Mouse (Mus musculus) lung, postnatal 36 days (tissue): ENCODE measurements around the gene Sec22b.

Experiments used
- DNase-seq: peaks from one replicate; pipeline ENCODE4 v3.0.0; 2022; ENCODE audit warnings: mixed read lengths

The Sec22b gene

DNA sequence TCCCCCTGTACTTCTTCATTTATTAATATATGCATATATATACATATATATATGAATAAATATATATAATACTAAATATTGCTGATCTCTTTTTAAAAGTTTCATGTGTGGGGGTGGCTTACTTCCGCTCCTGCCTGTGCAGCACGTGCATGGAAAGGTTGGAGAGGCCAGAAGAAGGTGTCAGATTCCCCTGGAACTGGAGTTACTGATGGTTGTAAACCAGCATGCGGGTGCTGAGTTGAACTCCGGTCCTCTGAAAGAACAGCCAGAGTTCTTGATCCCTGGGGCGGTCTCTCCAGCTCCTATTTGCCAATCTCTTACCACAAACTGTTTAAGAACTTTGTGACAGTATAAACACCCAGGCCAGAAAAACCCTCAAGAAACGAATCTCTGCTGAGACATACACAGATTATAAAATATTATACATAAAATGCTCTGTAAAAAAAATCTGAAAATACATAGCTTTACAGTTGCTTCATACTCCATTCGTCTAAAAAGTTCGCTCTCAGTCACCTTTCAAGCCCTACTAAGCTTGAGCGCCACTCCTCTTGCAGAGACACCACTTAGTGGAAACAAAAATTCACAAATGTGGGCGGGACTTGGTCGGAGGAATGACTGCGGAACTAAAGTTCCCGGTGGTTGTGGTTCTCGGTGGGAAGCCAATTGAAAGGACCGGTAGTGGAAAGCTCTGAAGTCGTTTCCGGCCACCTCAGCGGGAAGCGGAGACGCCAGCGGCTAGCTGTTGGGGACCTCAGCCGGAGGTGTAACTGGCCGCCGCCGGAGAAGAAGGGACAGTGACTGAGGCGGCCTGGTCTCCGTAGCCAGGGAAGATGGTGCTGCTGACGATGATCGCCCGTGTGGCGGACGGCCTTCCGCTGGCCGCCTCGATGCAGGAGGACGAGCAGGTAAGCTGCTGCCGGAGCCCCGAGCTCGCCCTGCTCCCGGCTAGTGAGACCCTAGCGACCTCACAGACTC is at the start of gene Sec22b:
TSS of gene Sec22b (plus strand) at position 675 of the 975 bp plus-strand sequence.
- DNase-seq: peak; percentile 95

GRCm38 (mm10) chr3:97851803-97852202 is 49.2 kb upstream of the Sec22b start:
- no peak for DNase-seq

DNA sequence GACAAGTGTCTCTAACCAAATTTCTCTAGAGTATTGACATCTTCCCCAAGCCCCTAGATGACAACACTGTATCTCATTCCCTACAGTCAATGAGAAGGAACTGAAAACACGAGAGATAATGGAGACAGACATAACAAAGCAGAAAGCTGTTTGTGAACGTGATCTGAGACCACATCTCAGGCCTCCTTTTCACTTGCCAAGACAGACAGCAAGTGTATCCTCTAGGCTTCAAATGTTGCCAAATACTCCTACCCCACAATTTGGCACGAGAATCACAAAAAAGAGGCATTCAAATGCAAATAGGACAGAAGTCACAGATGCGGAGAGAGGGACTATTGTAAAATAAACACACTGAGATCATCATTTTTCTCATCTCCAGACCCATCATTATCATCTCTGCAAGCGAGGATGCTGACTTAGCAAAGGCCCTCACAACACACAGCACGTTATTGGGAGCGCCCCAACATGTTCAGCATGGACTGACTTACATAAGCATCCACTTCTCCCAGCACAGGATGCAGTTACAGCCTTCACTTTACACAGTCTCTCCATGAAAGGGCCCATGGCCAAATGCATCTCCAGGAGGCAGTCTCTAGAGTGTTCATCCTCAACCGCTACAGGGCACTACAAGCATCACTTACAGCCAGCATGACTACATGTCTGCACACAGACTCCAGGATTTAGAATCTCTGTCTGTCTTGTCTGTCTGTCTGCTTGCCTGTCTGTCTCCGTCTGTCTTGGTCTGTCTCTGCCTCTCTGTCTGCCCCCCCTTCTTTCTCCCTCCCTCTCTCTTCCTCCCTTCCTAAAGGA is 46.2 kb upstream of the Sec22b start:
- no peak for DNase-seq

- DNase-seq: no peak
Measured at GRCm38 (mm10) chr3:97859400-97859799, 41.6 kb upstream of the Sec22b start.

DNA sequence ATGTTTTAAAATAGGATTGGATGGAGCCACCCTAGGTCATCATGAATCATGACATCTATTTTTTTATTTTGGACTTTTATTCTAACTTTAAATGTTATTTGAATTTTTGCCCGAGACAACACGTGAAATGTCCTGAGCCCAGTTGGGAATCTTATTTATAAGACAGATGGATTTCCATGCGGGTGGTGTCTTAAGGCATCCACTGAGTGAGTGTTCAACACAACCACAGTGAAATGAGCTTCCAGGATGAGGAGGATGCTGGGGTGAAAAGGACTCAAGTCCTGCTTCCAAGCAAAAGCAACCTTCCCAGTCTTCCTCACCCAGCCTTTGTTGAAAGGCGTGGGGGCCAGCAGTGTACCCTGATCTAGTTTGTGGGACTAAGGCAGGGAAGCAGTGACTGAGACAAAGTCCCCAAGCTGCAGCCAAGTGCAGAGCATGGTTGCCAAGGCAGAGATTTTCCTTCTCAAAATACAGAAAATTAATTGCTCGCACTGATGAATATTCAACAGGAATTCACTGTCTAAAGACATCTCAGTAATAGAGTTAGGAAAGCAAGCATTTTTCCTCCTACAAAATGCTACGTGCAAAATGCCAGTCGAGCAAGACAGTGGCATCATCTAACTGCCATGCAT is 40.1 kb upstream of the Sec22b start:
- no peak for DNase-seq

- no peak for DNase-seq
Measured at GRCm38 (mm10) chr3:97866696-97867095, 34.3 kb upstream of the Sec22b start.

DNA sequence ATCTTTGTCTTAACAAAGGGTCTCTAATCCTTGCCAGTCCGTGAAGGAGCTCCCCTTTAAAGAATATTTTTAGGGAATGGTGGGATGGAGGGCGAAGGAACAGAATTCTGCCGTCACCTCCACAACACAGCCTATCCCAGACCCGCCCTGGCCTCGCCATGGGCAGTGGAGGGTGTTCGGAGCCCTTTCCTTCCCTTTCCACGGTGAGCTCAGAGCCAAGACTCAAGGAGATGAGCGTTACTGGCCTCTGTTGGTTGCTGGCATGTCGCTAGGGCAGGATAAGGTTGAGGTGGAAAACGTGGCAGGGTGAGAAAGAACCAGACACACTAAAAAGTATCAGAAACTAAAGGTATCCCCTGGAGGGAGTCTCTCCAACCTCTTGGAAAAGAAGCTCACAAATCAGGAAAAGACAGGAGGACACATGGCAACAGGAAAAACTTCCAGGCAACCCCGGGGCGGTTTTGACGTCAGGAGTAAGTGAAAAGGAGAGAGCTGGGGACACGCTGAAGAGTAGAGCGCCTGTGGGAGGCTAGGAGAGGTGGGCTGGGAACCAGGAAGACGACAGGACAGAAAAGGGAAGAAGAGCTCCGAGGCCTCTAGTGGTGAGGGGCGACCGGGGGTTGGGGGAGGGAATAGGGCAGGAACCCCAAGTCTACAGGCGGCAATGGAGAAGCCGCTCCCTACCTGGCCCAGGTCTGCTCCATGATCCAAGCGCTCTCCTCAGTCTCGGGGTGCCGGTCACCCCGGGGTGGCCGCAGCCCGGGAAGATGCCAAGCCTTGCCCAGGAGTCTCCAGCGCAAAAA is 33.6 kb upstream of the Sec22b start:
- no peak for DNase-seq

DNA sequence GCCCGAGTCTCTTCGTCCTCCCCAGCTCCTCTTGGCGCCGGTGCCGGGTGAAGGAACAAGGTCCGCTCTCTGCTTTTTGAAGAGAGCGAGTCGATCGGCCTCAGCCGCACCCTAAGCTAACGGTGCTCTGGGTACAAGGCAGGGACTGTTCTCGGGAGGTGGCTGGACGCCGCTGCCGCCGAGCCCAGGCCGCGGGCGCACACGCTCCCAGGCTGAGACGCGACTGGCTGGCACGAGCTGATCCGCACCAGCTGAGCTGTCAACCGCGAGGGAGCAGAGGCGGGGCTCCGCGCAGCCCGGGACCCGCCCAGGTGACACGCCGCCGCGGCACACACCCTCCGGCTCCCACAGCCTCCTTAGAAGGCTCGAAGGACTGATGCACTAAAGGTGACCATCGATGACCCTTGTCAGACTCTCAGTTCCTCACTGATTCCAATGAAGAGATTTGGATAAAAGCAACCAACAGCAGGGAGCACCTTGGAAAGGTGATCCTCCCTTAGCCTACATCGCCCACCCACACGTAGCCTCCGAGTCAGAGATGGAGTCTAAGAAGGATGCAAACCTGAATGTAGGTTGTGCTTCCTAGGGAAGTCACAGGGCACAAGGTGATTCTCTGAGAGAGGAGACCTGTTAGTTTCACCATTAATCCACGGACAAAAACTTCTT is 32.8 kb upstream of the Sec22b start:
- DNase-seq: peak; percentile 69

- DNase-seq: no peak
Measured at GRCm38 (mm10) chr3:97868733-97869132, 32.3 kb upstream of the Sec22b start.

DNA sequence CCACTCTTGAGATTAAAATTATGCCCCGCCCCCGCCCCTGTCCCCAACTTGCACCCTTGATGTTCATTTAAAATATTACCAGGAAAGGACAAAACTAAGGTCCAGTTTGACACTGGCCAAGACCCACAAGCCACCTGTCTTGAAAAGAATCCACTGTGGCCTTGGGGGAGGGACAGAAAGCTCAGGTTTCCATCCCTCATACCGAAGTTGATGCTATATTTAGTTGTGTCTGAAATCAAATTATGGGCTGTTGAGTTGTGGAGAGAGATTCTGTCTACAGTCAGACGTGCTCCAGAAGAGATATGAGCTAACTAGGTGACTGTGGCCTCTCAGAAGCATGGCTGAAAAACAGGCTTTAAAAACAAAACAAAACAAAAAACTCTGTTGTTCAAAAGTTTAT is 31.3 kb upstream of the Sec22b start:
- no peak for DNase-seq

DNA sequence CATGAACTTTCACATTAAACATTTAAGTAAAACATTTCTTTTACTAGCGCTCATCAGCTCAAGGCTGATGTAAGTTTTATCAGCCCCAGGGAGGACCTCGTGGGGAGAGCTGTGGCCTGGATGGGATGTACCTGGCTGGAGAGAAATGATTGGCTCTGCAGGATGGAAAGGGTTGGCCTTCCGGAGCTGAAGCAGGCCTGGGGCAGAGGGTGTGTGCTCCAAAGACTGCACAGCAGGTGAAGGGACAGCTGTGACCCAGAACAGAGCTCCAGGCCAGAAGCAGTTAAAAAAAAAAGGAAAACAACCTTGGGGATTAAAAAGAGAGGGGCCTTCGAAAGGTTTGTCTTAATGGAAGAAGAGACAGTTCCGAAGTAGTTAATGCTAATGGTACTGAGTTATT is 26.2 kb upstream of the Sec22b start:
- no peak for DNase-seq

DNA sequence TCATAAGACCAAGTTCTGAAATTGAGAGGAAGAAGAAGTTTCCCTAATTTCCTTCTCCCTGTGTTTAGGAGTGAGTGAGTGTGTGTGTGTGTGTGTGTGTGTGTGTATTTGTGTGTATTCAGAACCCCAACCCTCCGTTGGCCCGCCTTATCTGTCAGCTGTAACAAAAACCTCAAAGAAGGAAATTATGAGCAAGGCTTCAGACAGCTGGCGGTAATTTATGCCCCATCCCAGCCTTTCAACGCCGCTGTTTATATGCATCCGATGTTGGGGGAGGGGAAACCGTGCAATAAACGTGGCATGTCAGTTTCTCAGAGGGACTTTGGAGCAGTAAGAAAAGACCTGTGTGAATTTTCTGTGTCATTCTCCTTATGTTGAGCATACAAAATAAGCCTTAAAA is 24.7 kb upstream of the Sec22b start:
- DNase-seq: no peak

GRCm38 (mm10) chr3:97879222-97879621 is 21.8 kb upstream of the Sec22b start:
- peak; percentile 89 for DNase-seq

- DNase-seq: no peak
Measured at GRCm38 (mm10) chr3:97881576-97881975, 19.4 kb upstream of the Sec22b start.

DNA sequence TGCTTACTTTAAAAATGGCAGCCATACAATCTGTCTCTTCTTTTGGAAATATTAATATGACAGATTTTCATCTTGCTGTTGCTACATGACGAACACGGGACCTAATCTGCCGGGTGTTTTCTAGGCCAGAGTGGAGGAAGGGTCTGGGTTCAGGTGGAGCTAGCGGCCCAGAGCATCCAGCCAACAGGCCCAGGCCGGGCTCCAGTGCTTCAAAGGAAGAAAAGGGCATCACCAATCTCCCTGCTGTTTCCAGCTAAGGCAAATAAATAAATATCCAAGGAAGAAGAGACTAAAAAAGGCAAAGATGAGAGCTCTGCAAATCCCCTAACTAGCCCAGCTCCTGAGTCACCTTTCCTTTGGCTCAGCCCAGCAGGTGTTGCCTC is 13.2 kb upstream of the Sec22b start:
- no peak for DNase-seq

DNA sequence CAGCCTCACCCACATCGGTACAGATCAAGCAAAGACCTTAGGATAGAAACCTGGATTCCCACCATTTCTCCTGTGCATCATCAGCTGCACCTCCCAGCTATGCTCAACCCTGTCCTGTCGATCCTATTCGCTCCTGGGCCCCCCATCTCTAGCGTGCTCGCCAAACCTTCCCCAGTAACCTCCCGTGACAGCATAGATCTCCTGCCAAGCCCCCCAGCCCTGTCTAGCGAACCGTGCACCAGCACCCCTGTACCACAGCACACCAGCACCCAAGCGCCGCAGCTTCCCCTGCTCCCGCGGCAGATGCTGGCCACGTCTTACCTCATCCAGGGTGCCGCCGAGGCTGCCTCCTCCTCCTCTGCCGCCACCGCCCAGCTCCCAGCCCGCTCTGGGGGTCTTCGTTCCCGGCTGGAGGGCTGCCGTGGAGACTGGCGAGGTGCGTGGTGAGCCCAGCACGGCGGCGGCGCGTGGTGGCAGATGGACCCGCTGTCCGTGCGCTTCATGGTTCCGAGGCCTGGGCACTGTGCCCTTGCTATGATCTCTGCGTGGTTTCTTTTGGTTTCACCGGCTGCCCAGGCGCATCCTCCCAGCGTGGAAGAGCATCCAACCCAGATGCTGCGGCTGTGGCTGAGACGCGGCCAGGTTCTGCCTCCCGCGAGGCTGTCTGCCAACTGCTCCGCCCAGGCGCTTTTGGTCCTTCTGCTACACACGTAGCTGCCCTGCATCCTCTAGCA is 12.7 kb upstream of the Sec22b start, which contains the start of gene Pde4dip:
TSS of gene Pde4dip (minus strand) at position 540 of the 734 bp plus-strand sequence.
- DNase-seq: no peak

DNA sequence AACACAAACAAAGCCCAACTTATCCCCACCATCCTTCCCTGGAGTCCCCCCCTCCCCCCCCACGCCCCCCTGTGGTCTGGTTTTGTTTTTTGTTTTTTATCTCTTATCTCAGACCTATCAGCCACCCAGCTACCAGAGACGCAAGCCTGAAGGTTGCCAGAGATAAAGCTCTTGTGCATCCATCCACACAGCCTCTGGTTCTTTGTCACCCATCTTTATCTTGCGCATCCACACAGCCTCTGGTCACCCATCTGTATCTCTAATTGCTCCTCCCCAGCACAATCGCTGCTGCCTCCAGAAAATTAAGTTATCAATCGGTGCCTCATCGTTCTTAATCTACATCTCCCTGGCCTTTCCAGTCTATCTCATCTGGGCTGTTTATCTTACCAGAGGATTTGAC is 10.8 kb upstream of the Sec22b start:
- no peak for DNase-seq

GRCm38 (mm10) chr3:97894695-97895094 is 6.3 kb upstream of the Sec22b start:
- DNase-seq: peak; percentile 52

GRCm38 (mm10) chr3:97898381-97898780 is 2.6 kb upstream of the Sec22b start:
- no peak for DNase-seq

DNA sequence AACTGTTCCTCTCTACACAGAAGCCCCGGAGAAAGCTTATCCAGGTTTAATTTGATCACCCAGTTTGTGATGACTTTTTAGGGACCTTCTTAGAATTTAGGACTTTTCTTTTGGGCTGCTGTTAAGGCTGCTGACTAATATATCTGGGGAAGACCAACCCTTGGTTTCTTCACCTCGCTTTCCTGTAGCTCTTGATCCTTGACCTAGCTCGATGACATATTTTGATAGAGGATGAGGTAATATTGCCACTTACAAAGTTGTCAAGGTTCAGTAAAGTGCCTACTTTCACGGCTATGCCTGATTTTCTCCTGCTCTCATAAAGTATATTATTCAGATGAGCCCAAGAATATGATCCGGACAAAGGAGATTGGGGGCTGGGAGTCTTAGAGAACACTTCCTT is 596 bp downstream of the Sec22b start:
- DNase-seq: no peak

- DNase-seq: no peak
Measured at GRCm38 (mm10) chr3:97909737-97910136, 8.7 kb downstream of the Sec22b start.
